Mouse (Mus musculus) stomach, embryonic 15.5 days (tissue): Measurements from ENCODE around the gene Plpp1. TPM values are rescaled to one million over a fixed set of nuclear protein-coding genes. Genes with fewer than 3 reads are reported as not detected.

Source experiments
- ATAC-seq: fragments of 200-750 bp; cut with Nextera tagmentation; 2 replicates; pipeline ENCODE4 v1.8.0; 2017; ENCODE audit warnings: low read depth, moderate number of reproducible peaks, moderate TSS enrichment; ENCODE audit not compliant: insufficient read depth, low FRiP score
- H3K27ac ChIP-seq: fragments of 300-500 bp; sonication (generic); 2 replicates; pipeline ENCODE4 v1.5.1; 2015; ENCODE audit warnings: mild to moderate bottlenecking, inconsistent platforms
- H3K27me3 ChIP-seq: fragments of 300-500 bp; sonication (generic); replicated peaks from 2 replicates; pipeline ENCODE4 v1.6.1; 2015; ENCODE audit warnings: inconsistent platforms
- H3K36me3 ChIP-seq: fragments of 300-500 bp; sonication (generic); 2 replicates; pipeline ENCODE4 v1.6.1; 2015; ENCODE audit warnings: inconsistent platforms
- H3K4me1 ChIP-seq: fragments of 300-500 bp; sonication (generic); 2 replicates; pipeline ENCODE4 v1.6.1; 2015; ENCODE audit warnings: inconsistent platforms
- H3K4me2 ChIP-seq: fragments of 300-500 bp; sonication (generic); 2 replicates; pipeline ENCODE4 v1.6.1; 2015; ENCODE audit warnings: mild to moderate bottlenecking, inconsistent platforms
- H3K4me3 ChIP-seq: fragments of 300-500 bp; sonication (generic); replicated peaks from 2 replicates; pipeline ENCODE4 v1.5.1; 2015; ENCODE audit warnings: inconsistent platforms
- H3K9ac ChIP-seq: fragments of 300-500 bp; sonication (generic); 2 replicates; pipeline ENCODE4 v1.6.1; 2015; ENCODE audit warnings: inconsistent platforms
- H3K9me3 ChIP-seq: fragments of 300-500 bp; sonication (generic); 2 replicates; pipeline ENCODE4 v1.6.1; 2016; ENCODE audit warnings: inconsistent platforms
- WGBS: fragments of 180-500 bp; shearing (Covaris S2); methylation state at CpG from one replicate; pipeline ENCODE4 v1.1.7; 2015; 5-methylcytosine and 5-hydroxymethylcytosine counted together
- polyA plus RNA-seq: library from polyadenylated mRNA; unstranded; fragments of >200 nt; fragmentation: Nextera tagmentation; extraction: Ambion mirVana; gene quantifications from 2 replicates; pipeline ENCODE4 v1.2.1, GENCODE M21; 2015

The Plpp1 gene
- polyA plus RNA-seq, 1 experiment from 2014 or later, result 102 TPM

DNA sequence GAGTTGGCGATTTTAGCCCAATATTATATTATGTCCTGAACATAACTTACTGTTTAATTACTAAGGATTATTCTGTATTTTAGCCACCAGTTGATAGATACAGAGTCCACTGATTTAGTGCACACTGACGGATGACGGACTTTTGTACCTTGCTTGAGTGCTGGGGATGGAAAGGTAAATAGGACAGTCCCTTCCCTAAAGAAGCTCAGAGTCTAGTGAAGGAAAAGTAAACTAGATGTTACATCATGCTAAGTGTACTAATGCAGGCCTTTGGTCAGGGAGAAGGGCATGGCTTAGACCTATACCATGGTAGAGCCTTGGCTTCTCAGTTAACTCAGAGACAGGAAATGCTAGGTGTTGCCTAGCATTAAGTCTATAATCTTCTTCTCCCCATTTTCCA lies 4.9 kb downstream of the Plpp1 start:
- Histone ChIP-seq H3K9ac (no peak overlapping the region), H3K4me3 (no peak overlapping the region), H3K36me3 (peaks cover 17% of the 10 kb centered on the region), H3K4me2 (no peak overlapping the region), H3K9me3 (no peaks in the 10 kb centered on the region), H3K4me1 (peaks cover 10% of the 10 kb centered on the region; the same call in 1 of the 2 replicates), H3K27me3 (no peaks in the 10 kb centered on the region), H3K27ac (no peak overlapping the region)
- ATAC-seq, result no peak
- WGBS, result 98% methylated on average over 3 of the region's 3 CpGs

DNA sequence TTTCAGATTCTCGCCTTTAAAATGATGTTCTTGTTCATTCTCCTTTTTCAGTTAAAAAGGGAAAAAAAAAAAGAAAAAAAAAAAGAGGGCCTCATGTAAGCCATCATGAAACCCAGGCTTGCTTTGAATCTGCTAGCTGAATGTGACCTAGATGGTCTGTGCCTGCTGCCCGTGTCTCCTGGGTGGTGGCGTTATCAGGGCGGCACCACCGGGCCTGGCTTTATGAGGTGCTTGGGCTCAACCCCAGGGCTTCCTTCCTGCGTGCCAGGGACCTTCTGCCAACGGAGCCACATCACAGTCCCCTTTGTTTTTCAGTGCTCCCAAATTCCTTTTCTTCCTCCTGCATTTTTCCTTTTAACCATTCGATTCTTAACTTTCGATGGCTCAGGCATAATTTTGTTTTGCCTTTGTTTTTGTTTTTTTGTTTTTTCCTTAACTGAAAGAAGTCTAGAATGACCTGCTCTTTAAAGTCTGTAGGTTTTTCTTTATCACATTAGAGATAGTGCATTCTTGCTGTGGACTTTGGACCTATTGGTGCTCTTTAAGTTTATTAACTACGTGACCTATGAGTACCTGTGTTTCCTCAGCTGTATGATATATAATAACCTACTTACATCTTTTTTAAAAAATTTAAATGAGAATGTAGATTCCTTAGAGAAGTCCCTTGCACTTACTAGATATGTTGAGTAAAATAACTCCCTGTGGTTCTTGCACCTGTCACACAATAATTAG lies 7.5 kb downstream of the Plpp1 start:
- H3K4me2 ChIP-seq, result no peak overlapping the region
- 66% methylated on average over 10 of the region's 10 CpGs for WGBS

DNA sequence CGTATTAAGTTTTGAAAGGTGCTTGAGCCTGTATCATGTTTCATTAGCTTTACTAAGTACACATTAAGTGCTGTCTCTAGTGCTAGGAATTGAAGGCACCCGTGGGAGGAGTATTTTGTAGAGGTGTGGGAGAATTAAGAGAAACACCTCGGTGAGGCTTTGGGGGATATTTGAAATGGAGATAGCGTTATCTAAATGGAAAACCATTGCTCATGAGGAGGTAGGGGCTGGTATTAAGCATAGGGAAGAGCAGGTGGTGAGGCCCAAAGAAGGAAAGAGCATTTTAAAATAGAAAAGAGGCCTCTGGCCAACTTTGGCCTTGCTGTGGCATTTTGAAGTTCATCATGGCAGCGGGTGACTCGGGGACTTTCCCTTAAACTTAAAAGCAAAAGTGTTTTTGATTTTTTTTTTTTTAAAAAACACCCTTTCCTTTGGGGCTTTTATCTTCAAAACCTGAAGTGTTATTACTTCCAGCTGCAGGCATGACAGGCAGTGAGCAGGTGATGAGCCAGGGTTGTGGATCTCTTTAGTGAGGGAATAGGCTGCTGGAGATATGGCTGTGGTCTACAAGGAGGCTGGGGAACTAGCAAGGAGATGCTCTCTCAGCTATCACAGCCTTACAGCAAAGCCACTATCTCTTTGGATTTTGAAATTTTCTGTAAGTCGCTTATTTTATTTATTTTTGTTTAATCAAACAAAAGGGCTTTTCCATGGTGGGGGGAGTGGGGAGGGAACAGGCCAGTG lies 9.1 kb downstream of the Plpp1 start:
- Histone ChIP-seq H3K9me3 (no peaks in the 10 kb centered on the region), H3K27ac (no peak overlapping the region), H3K36me3 (peaks cover 17% of the 10 kb centered on the region), H3K9ac (no peak overlapping the region), H3K4me1 (peaks cover 4% of the 10 kb centered on the region; the same call in 1 of the 2 replicates), H3K4me3 (no peak overlapping the region), H3K4me2 (no peak overlapping the region), H3K27me3 (no peaks in the 10 kb centered on the region)
- WGBS, result 52% methylated on average over 7 of the region's 7 CpGs
- ATAC-seq, result no peak

More for the DNA sequence above, 7.5 kb downstream of the Plpp1 start:
- peaks cover 17% of the 10 kb centered on the region for H3K36me3 ChIP-seq
- H3K27me3 ChIP-seq, result no peaks in the 10 kb centered on the region
- ATAC-seq, result peak; percentile 88
- H3K4me3 ChIP-seq, result no peak overlapping the region
- H3K9ac ChIP-seq, result no peak overlapping the region
- H3K4me1 ChIP-seq, result peaks cover 10% of the 10 kb centered on the region; the same call in 1 of the 2 replicates
- H3K9me3 ChIP-seq, result no peaks in the 10 kb centered on the region
- no peak overlapping the region for H3K27ac ChIP-seq

DNA sequence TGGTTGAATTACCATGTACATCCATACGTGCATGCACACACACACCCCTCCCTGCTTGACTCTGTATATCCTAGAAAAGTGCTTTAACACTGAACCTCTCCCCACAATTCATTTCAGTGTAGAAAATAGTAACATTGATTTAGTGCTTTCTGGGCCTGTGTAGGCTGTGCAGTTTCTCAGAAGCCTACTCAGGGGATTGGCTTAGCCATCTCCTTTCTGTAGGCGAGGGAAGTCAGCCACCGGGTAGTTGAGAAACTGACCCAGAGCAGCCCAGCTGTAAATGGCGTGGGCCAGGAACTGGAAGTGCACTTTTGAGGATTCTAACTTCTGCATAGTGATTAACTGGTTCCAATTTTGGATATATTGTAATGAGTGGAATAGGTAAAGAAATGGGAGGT lies 9.7 kb downstream of the Plpp1 start:
- Histone ChIP-seq H3K4me1 (peaks cover 4% of the 10 kb centered on the region; the same call in 1 of the 2 replicates), H3K36me3 (peaks cover 17% of the 10 kb centered on the region), H3K4me2 (no peak overlapping the region), H3K27ac (no peak overlapping the region), H3K27me3 (no peaks in the 10 kb centered on the region), H3K9me3 (no peaks in the 10 kb centered on the region), H3K4me3 (no peak overlapping the region), H3K9ac (no peak overlapping the region)
- ATAC-seq, result no peak
- WGBS, result 72% methylated on average over 4 of the region's 4 CpGs

DNA sequence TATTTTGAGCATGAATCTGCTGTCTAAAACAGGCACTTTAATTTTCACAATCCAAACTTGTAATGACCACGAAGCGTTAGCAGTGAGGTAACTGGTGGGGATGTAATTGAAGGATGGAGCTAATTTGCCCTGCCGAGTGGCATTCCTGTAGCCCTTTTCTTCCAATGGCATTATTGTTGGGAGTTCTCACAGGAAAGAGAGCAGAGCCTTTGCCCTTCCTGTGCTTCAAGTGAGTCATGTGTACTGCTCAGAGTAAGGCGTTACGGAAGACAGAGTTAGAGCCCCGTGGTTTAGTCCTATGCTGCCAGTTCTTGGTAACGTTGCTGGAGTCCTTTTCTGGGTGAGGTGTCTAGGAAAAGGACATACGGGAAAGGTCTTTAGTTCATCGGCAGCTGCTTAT lies 10.2 kb downstream of the Plpp1 start:
- 63% methylated on average over 9 of the region's 9 CpGs for WGBS
- Histone ChIP-seq H3K9me3 (no peaks in the 10 kb centered on the region), H3K27me3 (no peaks in the 10 kb centered on the region), H3K27ac (no peak overlapping the region), H3K4me2 (no peak overlapping the region), H3K4me3 (no peak overlapping the region), H3K4me1 (peaks cover 4% of the 10 kb centered on the region; the same call in 1 of the 2 replicates), H3K9ac (no peak overlapping the region), H3K36me3 (peaks cover 14% of the 10 kb centered on the region)
- ATAC-seq, result no peak

DNA sequence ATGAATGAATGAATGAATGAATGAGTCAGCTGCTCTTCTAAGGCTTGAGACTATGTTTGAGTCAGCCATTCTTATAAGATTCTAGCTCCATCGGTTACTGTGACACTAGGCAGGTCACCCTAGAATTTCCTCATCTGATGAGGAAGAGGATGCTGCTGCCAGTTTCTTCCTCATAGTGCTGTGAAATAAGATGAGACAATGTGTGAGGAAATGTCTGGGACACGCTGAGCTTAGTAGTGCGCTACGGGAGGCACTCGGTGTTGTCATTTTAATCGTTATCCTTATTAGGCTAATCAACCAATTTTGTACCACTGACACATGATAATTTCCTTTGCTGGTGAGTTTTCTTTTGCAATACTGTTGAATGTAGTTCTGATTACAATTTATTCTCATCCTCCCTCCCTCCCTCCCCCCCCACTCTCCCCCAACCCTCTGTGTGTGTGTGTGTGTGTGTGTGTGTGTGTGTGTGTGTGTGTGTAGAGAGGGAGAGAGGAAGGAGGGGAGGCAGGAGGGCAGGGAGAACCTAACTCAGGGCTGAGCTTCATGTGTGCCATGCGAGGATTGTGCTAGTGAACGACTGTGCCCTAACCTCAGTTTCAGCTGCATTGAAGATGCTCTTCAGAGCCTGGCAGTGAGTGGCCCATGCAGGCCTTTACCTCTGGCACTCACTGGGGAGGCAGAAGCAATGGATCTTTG lies 11.3 kb downstream of the Plpp1 start:
- peaks cover 4% of the 10 kb centered on the region; the same call in 1 of the 2 replicates for H3K4me1 ChIP-seq
- no peak for ATAC-seq
- H3K36me3 ChIP-seq, result peaks cover 3% of the 10 kb centered on the region; the same call in 1 of the 2 replicates
- H3K9ac ChIP-seq, result no peak overlapping the region
- H3K4me2 ChIP-seq, result no peak overlapping the region
- no peaks in the 10 kb centered on the region for H3K9me3 ChIP-seq
- no peaks in the 10 kb centered on the region for H3K27me3 ChIP-seq
- WGBS, result 91% methylated on average over 8 of the region's 8 CpGs
- no peak overlapping the region for H3K27ac ChIP-seq
- no peak overlapping the region for H3K4me3 ChIP-seq

DNA sequence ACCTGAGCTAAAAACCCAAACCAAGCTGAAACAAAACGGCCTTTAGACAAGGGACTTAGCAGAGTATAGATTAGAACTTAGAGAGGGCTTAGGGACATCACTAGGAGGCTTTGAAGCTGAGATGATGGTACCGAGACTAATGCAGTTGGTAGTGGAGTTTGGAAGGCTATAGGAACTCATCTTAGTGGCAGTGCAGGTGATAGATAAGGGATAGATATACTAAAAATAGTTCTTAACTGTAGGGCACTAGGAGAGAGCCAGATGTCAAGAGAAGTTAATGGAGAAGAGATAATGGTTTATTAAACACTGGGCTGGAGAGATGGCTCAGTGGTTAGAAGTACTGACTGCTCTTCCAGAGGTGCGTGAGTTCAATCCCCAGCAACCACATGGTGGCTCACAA lies 15.4 kb downstream of the Plpp1 start:
- peak; percentile 66; the same call in 1 of the 2 replicates for ATAC-seq
- H3K4me3 ChIP-seq, result no peak overlapping the region
- H3K27me3 ChIP-seq, result no peaks in the 10 kb centered on the region
- H3K4me2 ChIP-seq, result no peak overlapping the region
- H3K4me1 ChIP-seq, result no peaks in the 10 kb centered on the region
- H3K36me3 ChIP-seq, result no peaks in the 10 kb centered on the region
- no peaks in the 10 kb centered on the region for H3K9me3 ChIP-seq
- 79% methylated on average over 3 of the region's 3 CpGs for WGBS
- no peak overlapping the region for H3K9ac ChIP-seq
- H3K27ac ChIP-seq, result no peak overlapping the region

DNA sequence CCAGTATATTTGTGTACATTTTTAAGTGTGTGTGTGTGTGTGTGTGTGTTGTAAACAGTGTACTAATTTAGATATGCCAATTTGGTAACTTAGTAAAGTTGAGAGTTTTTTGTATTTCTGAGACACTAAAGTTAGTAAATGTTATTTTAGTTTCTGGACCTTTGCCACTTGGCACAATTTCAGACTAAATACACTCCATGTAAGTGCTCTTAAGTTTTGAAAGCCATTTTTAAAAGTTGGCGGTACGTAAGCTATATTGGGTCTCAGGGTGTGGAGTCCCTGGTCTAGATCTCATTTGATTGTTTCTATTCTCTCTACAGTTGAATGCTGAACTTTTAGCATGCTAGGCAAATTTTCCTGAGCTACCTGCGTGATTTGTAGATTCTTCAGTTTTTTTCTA lies 17.5 kb downstream of the Plpp1 start:
- no peak overlapping the region for H3K27ac ChIP-seq
- H3K4me2 ChIP-seq, result no peak overlapping the region
- no peaks in the 10 kb centered on the region for H3K27me3 ChIP-seq
- H3K9me3 ChIP-seq, result no peaks in the 10 kb centered on the region
- H3K9ac ChIP-seq, result no peak overlapping the region
- ATAC-seq, result no peak
- WGBS, result 55% methylated on average over 3 of the region's 3 CpGs
- H3K4me3 ChIP-seq, result no peak overlapping the region
- no peaks in the 10 kb centered on the region for H3K36me3 ChIP-seq
- H3K4me1 ChIP-seq, result no peaks in the 10 kb centered on the region

DNA sequence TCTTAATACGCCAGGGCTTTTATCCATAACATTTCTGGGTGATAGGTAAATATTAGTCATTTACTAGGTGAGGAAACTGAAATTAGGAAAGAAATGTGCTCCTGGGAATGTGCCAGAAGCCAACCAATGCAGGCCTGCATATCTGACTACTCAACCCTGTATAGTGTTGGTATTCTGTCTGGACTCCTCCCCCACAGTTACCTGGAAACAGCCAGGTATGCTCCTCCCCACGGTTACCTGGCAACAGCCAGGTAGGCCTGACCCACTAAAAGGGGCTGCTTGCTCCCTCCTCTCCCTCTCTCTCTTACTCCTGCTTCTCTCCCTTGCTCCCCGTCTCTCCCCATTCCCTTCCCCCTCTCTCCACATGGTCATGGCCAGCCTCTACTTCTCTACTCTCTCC lies 21.8 kb downstream of the Plpp1 start:
- WGBS, result 59% methylated on average over 3 of the region's 3 CpGs
- no peak overlapping the region for H3K4me2 ChIP-seq
- no peaks in the 10 kb centered on the region for H3K36me3 ChIP-seq
- no peak for ATAC-seq
- no peaks in the 10 kb centered on the region for H3K4me1 ChIP-seq
- H3K4me3 ChIP-seq, result no peak overlapping the region
- no peak overlapping the region for H3K27ac ChIP-seq
- no peak overlapping the region for H3K9ac ChIP-seq
- no peaks in the 10 kb centered on the region for H3K9me3 ChIP-seq
- H3K27me3 ChIP-seq, result no peaks in the 10 kb centered on the region

DNA sequence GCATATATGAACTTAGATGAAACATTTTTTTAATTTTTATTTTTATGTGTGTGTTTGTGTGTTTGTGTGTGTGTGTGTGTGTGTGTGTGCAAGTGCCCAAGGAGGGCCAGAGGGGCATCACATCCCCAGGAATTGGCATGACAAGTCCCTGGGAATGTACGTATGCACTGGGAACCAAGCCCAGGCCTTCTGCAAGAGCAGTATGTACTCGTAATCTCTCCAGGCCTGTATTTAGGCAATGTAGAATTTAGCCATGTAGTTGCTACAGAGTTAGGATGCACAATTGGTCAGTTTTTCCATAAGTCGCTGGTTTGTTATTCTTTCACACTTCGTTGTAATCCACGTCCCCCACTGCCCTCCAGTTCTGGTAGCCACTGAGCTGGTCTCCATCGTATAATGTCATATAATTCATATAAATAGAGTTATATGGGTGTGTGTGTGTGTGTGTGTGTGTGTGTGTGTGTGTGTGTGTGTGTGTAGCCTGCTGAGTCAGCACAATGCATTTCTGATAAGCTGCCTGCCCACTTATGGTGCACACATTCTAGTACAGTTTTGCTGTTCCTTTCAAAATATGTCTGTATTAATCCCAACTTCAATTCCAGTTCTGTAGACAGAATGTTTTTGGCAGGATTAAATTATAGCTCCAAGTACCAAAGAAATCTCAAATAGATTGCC lies 22.8 kb downstream of the Plpp1 start:
- no peaks in the 10 kb centered on the region for H3K9me3 ChIP-seq
- WGBS, result 73% methylated on average over 6 of the region's 6 CpGs
- H3K27ac ChIP-seq, result no peak overlapping the region
- ATAC-seq, result no peak
- no peak overlapping the region for H3K4me3 ChIP-seq
- no peaks in the 10 kb centered on the region for H3K36me3 ChIP-seq
- no peak overlapping the region for H3K4me2 ChIP-seq
- H3K9ac ChIP-seq, result no peak overlapping the region
- no peaks in the 10 kb centered on the region for H3K4me1 ChIP-seq
- H3K27me3 ChIP-seq, result no peaks in the 10 kb centered on the region

DNA sequence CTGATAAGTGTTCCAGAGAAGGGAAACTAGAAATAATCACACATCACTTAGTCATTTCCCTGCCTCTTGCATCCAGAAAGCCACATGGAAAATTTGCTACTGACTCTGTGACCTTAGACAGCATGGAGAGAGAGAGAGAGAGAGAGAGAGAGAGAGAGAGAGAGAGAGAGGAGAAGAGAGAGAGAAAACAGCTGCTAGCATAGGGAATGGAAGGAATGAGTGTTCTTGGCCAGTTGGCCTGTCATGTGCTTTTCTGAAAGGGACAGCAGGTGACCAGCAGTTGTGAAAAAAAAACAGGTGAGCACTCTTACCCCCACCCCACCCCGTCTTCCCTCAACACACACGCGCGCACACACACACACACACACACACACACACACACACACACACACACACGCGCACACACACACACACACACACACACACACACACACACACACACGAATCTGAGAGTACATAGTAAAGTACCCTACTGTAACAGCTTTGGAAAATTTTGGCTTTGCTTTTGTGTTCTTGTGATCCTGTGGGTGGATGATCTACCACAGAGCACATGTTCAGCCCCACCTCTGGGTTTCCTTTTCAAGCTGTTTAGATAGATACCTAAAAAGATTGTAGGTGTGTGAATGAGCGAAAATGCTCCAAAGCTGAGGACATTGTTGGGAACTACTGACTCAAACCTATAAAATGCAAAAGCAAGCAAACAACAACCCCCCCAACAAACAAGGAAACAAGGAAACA lies 23.5 kb downstream of the Plpp1 start:
- WGBS, result 91% methylated on average over 3 of the region's 8 CpGs
- H3K4me3 ChIP-seq, result no peak overlapping the region
- no peaks in the 10 kb centered on the region for H3K4me1 ChIP-seq
- no peak for ATAC-seq
- no peaks in the 10 kb centered on the region for H3K36me3 ChIP-seq
- no peak overlapping the region for H3K4me2 ChIP-seq
- no peaks in the 10 kb centered on the region for H3K9me3 ChIP-seq
- H3K27me3 ChIP-seq, result no peaks in the 10 kb centered on the region
- no peak overlapping the region for H3K27ac ChIP-seq
- H3K9ac ChIP-seq, result no peak overlapping the region
